8 mouse cellular contexts compared by ENCODE assay signal in the genomic region with DNA sequence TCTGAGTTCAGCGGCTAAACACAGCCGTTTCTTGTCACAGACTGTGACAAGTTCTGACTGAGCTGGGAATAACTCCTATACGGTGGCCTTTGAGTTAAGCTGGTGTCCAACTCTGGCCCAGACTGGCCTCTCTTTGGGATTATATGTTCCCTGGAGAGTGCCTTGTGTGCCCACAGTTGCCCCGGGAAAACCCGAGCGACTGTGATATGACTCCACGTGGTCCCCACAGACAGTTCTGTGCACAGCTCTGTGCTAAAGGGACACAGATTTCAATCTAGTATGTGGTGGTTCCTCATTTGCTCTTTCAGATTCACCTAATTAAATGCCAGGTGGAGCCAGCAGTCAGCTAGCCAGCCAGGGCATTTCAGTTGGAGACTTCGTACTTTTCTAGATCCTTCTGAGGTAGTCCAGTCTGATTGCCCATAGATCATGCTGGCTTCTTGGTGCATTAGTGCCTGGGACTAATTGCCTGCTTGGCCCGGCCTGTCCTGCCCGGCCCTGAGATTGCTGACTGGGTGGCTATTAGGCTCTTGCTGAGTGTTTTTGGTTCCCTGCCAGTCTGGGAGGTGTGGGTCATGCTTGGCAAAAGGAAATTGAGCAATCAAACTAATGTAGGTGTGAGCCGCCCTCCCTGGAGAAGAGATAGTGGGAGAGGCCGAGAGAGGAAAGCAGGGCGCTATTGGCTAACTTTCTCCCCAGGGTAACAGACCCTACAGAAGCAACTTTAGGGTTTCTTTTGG.
DNase-seq lines count a peak whose midpoint lies in the region; ATAC-seq and TF ChIP-seq lines count a peak whose summit lies in the region.

No protein-coding gene starts in this region.

- TF ChIP-seq CTCF in gastrocnemius, adult 2 months (IDR thresholded peaks at IDR 0.05) = no peak

- ATAC-seq in cerebellum, adult (ENCODE audit: insufficient number of reproducible peaks, low FRiP score, low TSS enrichment) = no peak
- ATAC-seq in frontal cortex, adult (ENCODE audit: low TSS enrichment) = no peak

- peak overlapping the region; percentile 78 for H3K27ac ChIP-seq in gastrocnemius, adult 2 months

- peak; percentile 30 for DNase-seq in cerebellum, adult 9-11 months
- peak; percentile 88 for DNase-seq in A20 (ENCODE audit: low read depth, low spot score)
- peak; percentile 84 for DNase-seq in gastrocnemius, adult 2 months
- DNase-seq in kidney, postnatal 36 days = peak; percentile 85 to 95
- no peak for DNase-seq in right cerebral cortex, adult 18-20 months
- DNase-seq in layer of hippocampus, postnatal 25 days (ENCODE audit: extremely low spot score in 1 of 2, low spot score in 1 of 2) = no peak

- intact Hi-C loops in gastrocnemius, adult 2 months (cut with DNase I) = no loop called here

- H3K4me3 ChIP-seq in gastrocnemius, adult 2 months = no peak overlapping the region

Comparison
In these comparisons a context has a peak if more than half of its experiments do, and no peak if none do; other contexts are left out.
1. DNase-seq: peak in cerebellum, adult 9-11 months (single experiment), A20 (single experiment), gastrocnemius, adult 2 months (single experiment) and kidney, postnatal 36 days (2 of 2); none in right cerebral cortex, adult 18-20 months (single experiment) and layer of hippocampus, postnatal 25 days (0 of 2).